Mouse (Mus musculus): ENCODE data around the gene Ucn3. TPM values are rescaled to one million over a fixed set of nuclear protein-coding genes. Genes with fewer than 3 reads are reported as not detected.

Ucn3 gene
- polyA plus RNA-seq, 2 experiments from 2014 or later, result not detected

- ATAC-seq, result no peak
Observed at GRCm38 (mm10) chr13:3891479-3892087, 53.6 kb downstream of the Ucn3 start.

Other genes starting within 250 kb of the Ucn3 start
- not detected for gene Calml3, start 141.0 kb downstream of the Ucn3 start, polyA plus RNA-seq (2017; shearing (Covaris generic))
- gene Calm4, start 107.6 kb downstream of the Ucn3 start, polyA plus RNA-seq (2017; shearing (Covaris generic)), result not detected
- gene Calm5, start 91.2 kb downstream of the Ucn3 start, polyA plus RNA-seq (2017; shearing (Covaris generic)), result not detected
- 10 to 100 TPM; 26.6 to 31.7 TPM for gene Net1, start 27.1 kb downstream of the Ucn3 start, polyA plus RNA-seq (2017; shearing (Covaris generic))
- under 1 TPM; 0.43 to 0.44 TPM for gene Tubal3, start 27.1 kb downstream of the Ucn3 start, polyA plus RNA-seq (2017; shearing (Covaris generic))
- not detected for gene Akr1c14, start 103.7 kb upstream of the Ucn3 start, polyA plus RNA-seq (2017; shearing (Covaris generic))
- gene Akr1c18, start 205.3 kb upstream of the Ucn3 start, polyA plus RNA-seq (2017; shearing (Covaris generic)), result under 1 TPM in 1 of 2 experiments, not detected in 1; 0.71 TPM
- 10 to 100 TPM; 44.8 to 57.0 TPM for gene Akr1c13, start 245.8 kb upstream of the Ucn3 start, polyA plus RNA-seq (2017; shearing (Covaris generic))

Data from CD4-positive, CD25-positive, alpha-beta regulatory T cell, adult 4 months (primary cell).